Mouse (Mus musculus): ENCODE data around the gene Kcnk5.

DNA sequence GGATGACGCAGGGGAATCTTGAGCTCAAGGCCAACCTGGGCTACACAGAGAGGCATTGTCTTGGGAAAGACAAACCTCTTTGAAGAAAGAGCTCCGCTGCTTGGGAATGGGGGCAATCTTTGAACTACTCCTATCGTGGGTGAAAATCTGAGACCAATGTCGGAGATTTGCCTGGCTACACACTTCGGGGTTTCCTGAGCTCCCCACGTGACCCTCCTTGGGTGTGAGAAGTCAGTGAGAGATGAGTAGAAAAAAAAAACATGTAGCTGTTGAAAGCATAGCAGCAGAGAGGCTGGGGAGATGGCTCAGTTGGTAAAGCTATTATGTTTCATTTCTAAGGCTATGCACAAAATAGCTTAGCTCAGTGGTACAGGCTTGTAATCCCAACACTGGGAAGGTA lies 66.7 kb downstream of the Kcnk5 start:
- no peak for TF ChIP-seq CTCF (IDR thresholded peaks at IDR 0.05; ENCODE audit: low read depth, low read length)
- TF ChIP-seq POLR2A (IDR thresholded peaks at IDR 0.05; ENCODE audit: extremely low read depth, insufficient read depth, low read length) = no peak
